In genomic region chr17:27008277-27008676, GRCm38 (mm10) we compare ENCODE assay signal across 1 mouse cellular context.
TF ChIP-seq lines count a peak whose summit lies in the region.

No protein-coding gene starts in this region.

TF ChIP-seq in MEL, 35 proteins besides CTCF, POLR2A, EP300 and RAD21:
- TF ChIP-seq USF1 (IDR thresholded peaks at IDR 0.05; ENCODE audit: low read depth, low read length) (no peak), ZC3H11A (IDR thresholded peaks at IDR 0.05; ENCODE audit: low read depth, low read length) (peak; percentile 1; the same call in 1 of the 2 replicates)
